Mouse (Mus musculus) gastrocnemius, adult 2 months (tissue): Measurements from ENCODE around the gene Btg2. TPM values are rescaled to one million over a fixed set of nuclear protein-coding genes. Genes with fewer than 3 reads are reported as not detected.

ENCODE experiments used
- DNase-seq: peaks from one replicate; pipeline ENCODE4 v3.0.0; 2022
- H3K27ac ChIP-seq: fragments of 200-600 bp; 2 replicates; pipeline ENCODE4 v1.8.1; 2022; ENCODE audit warnings: mild to moderate bottlenecking
- H3K4me3 ChIP-seq: fragments of 200-600 bp; 2 replicates; pipeline ENCODE4 v1.8.1; 2022; ENCODE audit warnings: mild to moderate bottlenecking, moderate library complexity
- CTCF ChIP-seq: fragments of 200-600 bp; IDR thresholded peaks from 2 replicates; pipeline ENCODE4 v1.8.1; 2022; ENCODE audit warnings: antibody characterized with exemption, mild to moderate bottlenecking, moderate library complexity
- intact Hi-C: fragments of 180-260 bp; cut with DNase I; formaldehyde crosslinking; loops from one replicate; pipeline ENCODE4 v1.15.1; 2025
- total RNA-seq, 2 experiments: library from RNA; stranded (reverse); gene quantifications; 2 replicates each; pipeline ENCODE4 v1.2.3; 2021

The Btg2 gene
- total RNA-seq, 2 experiments from 2014 or later, result 14.1 to 46.8 TPM

DNA sequence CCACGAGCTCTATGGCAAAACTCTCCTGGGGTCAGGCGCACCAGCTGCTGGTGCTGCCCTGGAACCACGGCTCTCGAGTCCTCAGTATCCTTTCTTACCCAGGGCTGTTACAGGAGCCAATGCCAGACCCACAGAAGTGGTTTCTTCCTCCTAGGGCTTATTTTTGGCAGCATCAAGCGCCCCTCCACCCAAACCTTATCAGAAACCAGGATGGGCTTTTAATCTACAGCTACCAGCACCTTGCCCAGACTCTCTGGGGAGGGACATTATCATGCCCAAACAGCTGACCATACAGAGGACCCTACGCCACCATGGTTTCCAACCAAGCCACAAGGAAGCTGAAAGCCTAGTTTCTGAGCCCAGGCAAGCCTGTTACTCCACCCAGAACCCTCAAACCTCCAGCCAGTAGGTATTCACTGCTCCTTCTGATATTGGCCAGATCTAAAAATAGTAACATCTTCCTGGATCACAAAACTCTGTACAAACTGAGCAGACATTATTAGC, 5.8 kb downstream of the Btg2 start:
- TF ChIP-seq CTCF, result no peak
- no peak for DNase-seq
- peak overlapping the region; percentile 96 for H3K27ac ChIP-seq
- intact Hi-C loops, result no loop called here
- H3K4me3 ChIP-seq, result no peak overlapping the region

DNA sequence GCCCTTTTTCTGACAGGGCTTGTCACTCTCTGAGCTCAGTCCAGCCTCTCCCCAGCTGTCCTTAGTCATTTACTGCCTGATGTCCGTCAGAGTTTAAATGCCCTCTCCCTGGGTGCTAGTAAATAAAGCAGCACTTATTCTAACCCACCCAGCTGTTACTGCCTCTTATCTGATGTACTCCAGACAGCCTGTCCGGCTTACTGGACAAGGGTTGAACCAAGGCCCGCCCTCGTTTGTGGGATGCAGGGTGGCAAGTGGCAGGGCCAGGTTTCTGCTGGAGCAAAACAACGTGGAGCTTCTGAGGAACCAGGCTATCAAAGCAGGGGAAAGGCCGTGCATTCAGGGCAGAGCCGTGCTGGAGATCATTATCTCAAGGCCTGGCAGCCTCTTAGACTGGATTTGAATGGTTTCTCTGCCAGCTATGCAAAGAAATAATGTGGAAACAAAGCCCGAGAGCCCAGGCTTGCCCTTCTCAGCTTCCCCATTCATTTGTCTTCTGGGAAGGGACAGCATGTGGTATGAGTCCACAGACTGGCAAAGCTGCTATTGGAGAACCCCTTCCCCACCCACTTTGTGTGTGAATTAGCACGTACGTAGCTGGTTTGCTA, 7.4 kb downstream of the Btg2 start:
- intact Hi-C loops, result no loop called here
- H3K4me3 ChIP-seq, result no peak overlapping the region
- H3K27ac ChIP-seq, result peak overlapping the region; percentile 51
- DNase-seq, result no peak
- TF ChIP-seq CTCF, result no peak

DNA sequence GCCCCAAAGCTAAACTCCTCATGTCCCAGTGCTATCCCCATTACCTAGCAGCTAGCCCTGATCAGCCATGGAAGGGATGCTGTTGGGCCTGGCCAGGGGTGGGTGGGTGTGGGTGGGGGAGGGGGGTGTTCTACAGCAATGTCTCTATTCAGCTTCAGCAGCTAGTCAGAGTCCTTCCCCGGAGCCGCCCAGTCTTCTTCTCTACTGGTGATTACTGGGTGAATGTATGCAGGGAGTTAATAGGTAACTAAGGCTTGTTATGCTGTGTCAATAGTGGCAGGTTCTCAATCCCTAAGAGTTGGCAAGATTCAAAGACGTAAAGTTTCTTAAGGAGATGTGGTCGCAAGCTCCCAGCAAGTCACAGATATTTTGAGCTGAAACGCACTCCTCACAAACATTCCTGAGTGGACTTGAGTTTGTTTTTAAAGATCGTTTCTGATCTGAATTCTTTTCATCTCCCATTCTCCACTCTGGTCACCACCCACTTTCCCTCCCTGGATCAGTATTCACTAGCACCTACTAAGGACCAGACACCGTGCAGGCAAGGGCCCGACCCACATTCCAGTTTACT, 8.7 kb downstream of the Btg2 start:
- intact Hi-C loops, result no loop called here
- H3K27ac ChIP-seq, result no peak overlapping the region

DNA sequence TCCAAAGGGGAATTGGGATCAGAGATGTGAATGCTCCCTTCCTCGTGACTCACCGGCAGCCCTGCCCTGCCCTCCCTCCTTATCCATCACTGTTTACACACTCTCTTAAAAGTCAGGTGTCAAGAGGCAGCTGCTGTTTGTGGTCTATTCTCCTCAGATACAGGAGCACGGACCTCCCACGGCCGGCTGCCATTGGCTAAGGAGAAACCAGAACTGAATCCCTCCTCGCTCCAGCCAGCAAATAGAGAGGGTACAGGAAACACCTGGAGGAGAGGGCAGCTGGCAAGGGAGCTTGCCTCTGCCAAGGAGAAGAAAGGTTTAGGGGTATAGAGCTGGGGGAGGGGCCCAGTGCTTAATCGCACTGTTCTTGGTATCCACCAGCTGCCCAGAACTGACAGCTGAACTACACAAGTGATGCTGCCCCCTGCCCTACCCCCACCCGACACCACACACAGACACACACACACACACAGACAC, 11.7 kb downstream of the Btg2 start:
- TF ChIP-seq CTCF, result no peak
- DNase-seq, result no peak
- H3K27ac ChIP-seq, result peak overlapping the region; percentile 48
- intact Hi-C loops, result no loop called here
- no peak overlapping the region for H3K4me3 ChIP-seq

More for the DNA sequence above, 8.7 kb downstream of the Btg2 start:
- DNase-seq, result no peak
- no peak overlapping the region for H3K4me3 ChIP-seq
- no peak for TF ChIP-seq CTCF

DNA sequence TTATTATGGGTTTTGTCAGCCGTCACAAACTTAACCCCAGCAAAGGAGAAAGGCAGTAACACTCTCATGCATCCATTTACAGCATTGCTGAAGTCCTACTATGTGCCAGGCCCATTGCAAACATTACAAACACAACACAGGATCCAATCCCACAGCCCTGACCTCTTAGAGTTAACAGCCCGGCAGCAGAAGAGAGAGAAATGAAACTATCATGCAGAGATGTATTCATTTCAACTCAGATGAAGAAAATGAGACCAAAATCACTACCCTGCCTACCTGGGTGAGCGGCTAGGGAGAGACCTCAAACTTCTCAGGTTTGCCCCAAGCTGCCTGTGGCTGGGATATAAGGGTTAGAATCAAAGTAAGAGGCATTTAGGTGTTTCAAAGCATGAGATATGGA, 12.4 kb downstream of the Btg2 start:
- TF ChIP-seq CTCF, result no peak
- no peak overlapping the region for H3K4me3 ChIP-seq
- peak overlapping the region; percentile 48 for H3K27ac ChIP-seq
- DNase-seq, result no peak
- intact Hi-C loops, result no loop called here

DNA sequence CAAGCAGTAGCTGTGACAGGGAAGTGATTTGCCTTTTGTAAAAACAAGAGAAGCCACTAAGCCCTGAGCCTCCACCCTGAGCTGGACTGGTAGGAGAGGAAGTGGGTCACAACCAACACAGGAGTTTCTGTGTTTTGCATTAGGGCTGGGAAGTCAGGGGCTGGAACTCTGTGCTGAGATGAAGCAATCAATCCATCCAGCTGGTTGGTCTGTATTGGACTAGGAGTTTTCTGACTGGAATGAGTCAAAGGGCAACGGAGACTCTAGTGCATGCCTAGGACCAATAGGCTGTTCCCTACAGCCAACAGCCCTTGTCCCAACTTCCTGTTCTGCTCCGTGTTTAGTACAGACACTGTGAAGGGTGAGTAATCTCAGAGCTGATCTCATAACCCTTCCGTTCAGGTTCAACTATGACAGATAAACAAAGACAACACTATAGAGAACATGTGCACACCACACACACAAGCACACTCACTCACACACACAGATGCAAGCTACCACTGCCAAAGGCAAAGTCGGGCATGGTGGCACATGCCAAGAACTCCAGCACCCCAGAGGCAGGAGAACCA, 13.6 kb downstream of the Btg2 start:
- Histone ChIP-seq H3K27ac (peak overlapping the region; percentile 97), H3K4me3 (no peak overlapping the region)
- intact Hi-C loops, result no loop called here
- peak; percentile 49 for DNase-seq
- no peak for TF ChIP-seq CTCF

DNA sequence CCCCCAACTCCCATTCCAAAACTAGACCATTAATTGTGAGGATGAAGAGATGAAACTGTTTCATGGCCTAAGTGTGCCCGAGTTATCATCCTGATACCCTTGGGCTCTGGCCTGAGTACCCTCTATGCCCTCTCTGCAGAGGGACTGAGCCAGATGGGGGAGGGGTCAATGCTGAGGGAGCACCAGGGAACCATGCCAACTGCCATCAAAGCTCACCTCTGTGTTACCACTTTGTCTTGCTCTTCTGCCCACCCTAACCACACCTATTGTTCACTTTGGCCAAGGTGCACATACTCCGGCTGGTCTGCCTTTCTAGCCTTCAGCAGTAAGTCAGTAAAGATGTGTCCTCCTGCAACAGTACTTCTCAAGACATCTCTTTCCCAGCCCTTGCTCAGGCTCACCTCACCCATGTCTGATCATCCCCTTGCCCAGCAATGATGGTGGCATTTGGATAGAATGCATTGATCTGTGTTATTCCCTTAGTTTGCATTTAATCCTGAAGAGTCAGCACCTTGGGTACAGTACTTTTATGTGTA, 14.6 kb downstream of the Btg2 start:
- intact Hi-C loops, result loop anchor here (5.0 kb wide), 1 partner anchor 268 kb away; the partner anchor contains the start of gene Ppfia4
- no peak for TF ChIP-seq CTCF
- peak overlapping the region; percentile 53; the same call in 1 of the 2 replicates for H3K4me3 ChIP-seq
- H3K27ac ChIP-seq, result peak overlapping the region; percentile 97
- DNase-seq, result no peak

DNA sequence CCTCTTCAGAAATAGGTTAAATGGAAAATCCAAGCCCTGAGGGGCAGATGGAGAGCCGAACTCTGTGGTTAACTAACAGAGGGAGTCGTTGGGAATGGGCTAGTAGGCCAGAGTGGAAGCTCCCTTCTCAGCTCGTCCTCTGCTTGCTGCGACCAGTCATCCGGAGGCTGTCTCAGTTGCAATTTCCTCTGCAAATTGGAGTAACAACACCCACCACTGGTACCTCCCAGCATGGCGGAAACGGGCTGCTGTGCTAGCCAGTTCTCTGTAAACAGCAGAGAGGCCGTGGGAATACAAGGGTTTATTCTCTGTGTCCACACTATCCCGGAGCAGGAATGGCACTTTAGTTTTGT, 15.2 kb downstream of the Btg2 start:
- no peak for TF ChIP-seq CTCF
- intact Hi-C loops, result loop anchor here (5.0 kb wide), 1 partner anchor 269 kb away; the partner anchor contains the start of gene Ppfia4

DNA sequence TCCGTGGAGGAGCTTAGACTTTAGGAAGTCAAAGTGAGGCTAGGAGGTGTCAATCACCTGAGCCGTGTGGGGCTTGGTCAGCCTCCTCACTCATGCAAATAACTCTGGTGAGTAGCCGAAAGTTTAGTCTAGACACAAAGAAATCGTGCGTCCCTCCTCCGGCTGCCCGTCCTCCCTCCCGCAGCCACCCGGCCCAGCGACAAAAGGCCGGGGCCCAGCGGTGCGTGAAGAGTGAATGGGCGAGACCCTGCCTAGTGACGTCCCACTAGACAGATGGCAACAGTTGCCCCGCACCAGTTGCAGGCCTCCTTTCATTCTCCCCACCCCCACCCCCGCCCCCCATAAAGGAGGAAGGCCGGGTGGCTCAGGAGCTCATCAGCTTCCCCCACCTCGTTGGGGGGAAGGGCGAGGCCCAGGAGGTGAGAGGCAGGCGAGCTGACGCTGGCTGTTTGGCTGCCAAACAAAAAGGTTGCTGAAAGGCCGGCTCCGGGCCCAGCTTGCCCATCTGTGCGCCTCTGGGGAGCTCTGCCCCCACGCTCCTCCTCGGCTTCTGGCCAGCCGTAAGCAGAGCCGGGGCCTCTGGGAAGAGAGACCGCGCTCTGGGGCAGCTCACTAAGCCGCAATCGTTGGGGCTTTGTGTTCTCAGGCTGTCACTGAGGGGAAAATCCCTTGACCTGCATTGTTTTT, 15.7 kb downstream of the Btg2 start:
- peak; percentile 86 for DNase-seq
- no peak for TF ChIP-seq CTCF
- intact Hi-C loops, result loop anchor here (5.0 kb wide), 1 partner anchor 269 kb away; the partner anchor contains the start of gene Ppfia4
- H3K27ac ChIP-seq, result peak overlapping the region; percentile 97
- peak overlapping the region; percentile 53 for H3K4me3 ChIP-seq

More for the DNA sequence above, 15.2 kb downstream of the Btg2 start:
- H3K4me3 ChIP-seq, result peak overlapping the region; percentile 53
- DNase-seq, result peak; percentile 48
- H3K27ac ChIP-seq, result peak overlapping the region; percentile 97

DNA sequence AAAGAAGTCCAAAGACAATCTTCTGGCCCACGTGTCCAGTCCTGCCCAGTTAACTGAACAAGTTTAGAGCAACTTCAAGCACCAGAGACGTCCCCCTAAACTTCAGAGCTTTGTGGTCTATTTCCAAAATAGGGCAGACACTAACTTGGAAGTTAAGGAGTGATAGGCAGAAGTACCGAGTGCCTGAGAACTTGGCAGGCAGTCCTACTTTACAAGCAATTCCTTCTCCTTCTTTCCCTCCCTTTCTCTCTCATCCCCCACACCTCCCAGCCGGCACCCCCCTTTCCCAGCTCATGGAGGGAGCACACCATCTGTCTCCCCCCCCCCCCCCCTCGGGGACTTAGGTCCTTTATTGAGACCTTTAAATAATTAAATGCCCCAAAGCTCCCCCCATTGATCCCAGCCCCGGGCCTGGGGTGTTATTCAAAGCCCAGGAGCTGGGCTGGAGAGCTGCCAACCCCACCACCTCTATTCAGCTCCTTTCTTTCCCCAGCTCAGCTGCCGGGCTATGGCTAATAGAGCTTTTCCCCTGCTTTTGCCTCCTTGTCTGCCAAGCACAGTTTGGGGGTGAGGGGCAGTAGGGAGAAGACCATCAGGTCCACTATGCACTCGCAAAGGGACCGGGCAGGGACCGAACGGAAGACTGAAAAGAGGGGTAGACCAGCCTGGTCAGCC, 16.4 kb downstream of the Btg2 start:
- Histone ChIP-seq H3K27ac (peak overlapping the region; percentile 97), H3K4me3 (peak overlapping the region; percentile 53; the same call in 1 of the 2 replicates)
- DNase-seq, result no peak
- intact Hi-C loops, result loop anchor here (5.0 kb wide), 1 partner anchor 270 kb away; the partner anchor contains the start of gene Ppfia4
- TF ChIP-seq CTCF, result no peak

DNA sequence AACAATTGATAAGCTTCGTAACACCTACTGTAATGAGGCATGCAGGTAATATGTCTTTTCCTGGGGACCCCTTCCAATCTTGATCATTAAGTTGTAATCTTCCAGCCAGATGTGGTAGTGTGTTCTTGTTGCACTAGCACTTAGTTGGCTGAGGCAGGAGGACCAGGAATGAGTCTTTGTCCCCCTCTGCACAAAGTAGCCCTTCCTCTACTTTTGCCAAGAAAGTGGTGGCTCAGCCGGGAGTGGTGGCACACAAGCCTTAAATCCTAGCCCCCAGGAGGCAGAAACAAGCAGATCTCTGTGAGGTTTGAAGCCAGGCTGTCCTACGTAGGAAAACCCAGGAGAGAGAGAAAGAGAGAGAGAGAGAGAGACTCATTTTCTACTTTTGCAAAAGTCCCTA, 17.0 kb downstream of the Btg2 start:
- Histone ChIP-seq H3K27ac (peak overlapping the region; percentile 97), H3K4me3 (no peak overlapping the region)
- TF ChIP-seq CTCF, result no peak
- intact Hi-C loops, result loop anchor here (2.0 to 5.0 kb wide), 2 partner anchors 17 to 270 kb away; partner anchors contain the start of genes Btg2 and Ppfia4
- DNase-seq, result no peak
